9 mouse cellular contexts compared by ENCODE assay signal in genomic region chr13:21169121-21169656, GRCm38 (mm10). TPM values are rescaled to one million over a fixed set of nuclear protein-coding genes. Genes with fewer than 3 reads are reported as not detected.
DNase-seq lines count a peak whose midpoint lies in the region; ATAC-seq and TF ChIP-seq lines count a peak whose summit lies in the region.
"Had no signal": no experiment of that assay in that cellular context is flagged by ENCODE, and none has a peak within 500 bp of the region (broad histone marks: within the 10 kb centered on the region; RNA-seq: fewer than 3 reads in every experiment).

No protein-coding gene starts in this region.

- H3K4me3 ChIP-seq in gastrocnemius, adult 2 months = peak overlapping the region; percentile 82
- H3K4me3 ChIP-seq in E14TG2a.4 (replicated peaks; ENCODE audit: low read length) = peak overlapping the region; percentile 80
- H3K4me3 ChIP-seq in forebrain, embryonic 13.5 days = peak overlapping the region; percentile 63
- peak overlapping the region; percentile 62 for H3K4me3 ChIP-seq in limb, embryonic 13.5 days
- H3K4me3 ChIP-seq in stomach, embryonic 14.5 days (ENCODE audit: low read depth, low read length) = peak overlapping the region; percentile 64

- H3K4me2 ChIP-seq in forebrain, embryonic 13.5 days = peak overlapping the region; percentile 86
- peak overlapping the region; percentile 95 for H3K4me2 ChIP-seq in limb, embryonic 13.5 days (replicated peaks)
- peak overlapping the region; percentile 94 for H3K4me2 ChIP-seq in stomach, embryonic 14.5 days (replicated peaks; ENCODE audit: low read depth, low read length)

- no peak for ATAC-seq in forebrain, embryonic 13.5 days
- ATAC-seq in limb, embryonic 13.5 days (ENCODE audit: low FRiP score, low read depth) = no peak
- ATAC-seq in stomach, embryonic 14.5 days (ENCODE audit: insufficient number of reproducible peaks, insufficient read depth, low FRiP score, low read depth) = no peak

- H3K27ac ChIP-seq in gastrocnemius, adult 2 months = peak overlapping the region; percentile 62; the same call in 1 of the 2 replicates
- no peak overlapping the region for H3K27ac ChIP-seq in forebrain, embryonic 13.5 days
- H3K27ac ChIP-seq in limb, embryonic 13.5 days = no peak overlapping the region
- no peak overlapping the region for H3K27ac ChIP-seq in stomach, embryonic 14.5 days (ENCODE audit: low read length)

- H3K36me3 ChIP-seq in E14TG2a.4 (ENCODE audit: insufficient read depth, low read length) = no peaks in the 10 kb centered on the region
- H3K36me3 ChIP-seq in forebrain, embryonic 13.5 days (ENCODE audit: poor library complexity, severe bottlenecking) = no peaks in the 10 kb centered on the region
- no peaks in the 10 kb centered on the region for H3K36me3 ChIP-seq in limb, embryonic 13.5 days
- H3K36me3 ChIP-seq in stomach, embryonic 14.5 days (ENCODE audit: control insufficient read depth, insufficient read depth, low read length) = no peaks in the 10 kb centered on the region

- no peak for DNase-seq in gastrocnemius, adult 2 months
- DNase-seq in gastrocnemius, postnatal 10 days = no peak
- no peak for DNase-seq in layer of hippocampus, postnatal 25 days (ENCODE audit: extremely low spot score in 1 of 2, low spot score in 1 of 2)
- DNase-seq in adrenal gland, adult 18-20 months (ENCODE audit: low spot score in 2 of 2) = no peak

- H3K9ac ChIP-seq in forebrain, embryonic 13.5 days = peak overlapping the region; percentile 66
- H3K9ac ChIP-seq in limb, embryonic 13.5 days = peak overlapping the region; percentile 53
- H3K9ac ChIP-seq in stomach, embryonic 14.5 days (replicated peaks; ENCODE audit: low read depth, low read length) = no peak overlapping the region

- TF ChIP-seq CTCF in gastrocnemius, adult 2 months (IDR thresholded peaks at IDR 0.05) = no peak
- TF ChIP-seq CTCF in E14TG2a.4 (conservative IDR thresholded peaks at IDR 0.05; ENCODE audit: low read length) = no peak

- 4% methylated on average over 14 of the region's 14 CpGs for WGBS in forebrain, embryonic 13.5 days
- WGBS in limb, embryonic 13.5 days = 6% methylated on average over 14 of the region's 14 CpGs
- 3% methylated on average over 14 of the region's 14 CpGs for WGBS in stomach, embryonic 14.5 days

- H3K9me3 ChIP-seq in E14TG2a.4 (ENCODE audit: low read length) = no peaks in the 10 kb centered on the region
- H3K9me3 ChIP-seq in forebrain, embryonic 13.5 days (replicated peaks) = no peaks in the 10 kb centered on the region
- no peaks in the 10 kb centered on the region for H3K9me3 ChIP-seq in limb, embryonic 13.5 days
- H3K9me3 ChIP-seq in stomach, embryonic 14.5 days (ENCODE audit: control insufficient read depth, low read depth, low read length) = no peaks in the 10 kb centered on the region

- H3K4me1 ChIP-seq in E14TG2a.4 (replicated peaks; ENCODE audit: low read depth, low read length) = peaks cover 45% of the 10 kb centered on the region
- H3K4me1 ChIP-seq in forebrain, embryonic 13.5 days = peaks cover 19% of the 10 kb centered on the region
- H3K4me1 ChIP-seq in limb, embryonic 13.5 days = peaks cover 23% of the 10 kb centered on the region
- H3K4me1 ChIP-seq in stomach, embryonic 14.5 days (ENCODE audit: control insufficient read depth, insufficient read depth, low read length) = peaks cover 5% of the 10 kb centered on the region; the same call in 1 of the 2 replicates

- intact Hi-C loops in gastrocnemius, adult 2 months (cut with DNase I) = loop anchor here (2.0 to 5.0 kb wide), 2 partner anchors 543 to 854 kb away; no protein-coding TSS in a partner anchor

- H3K27me3 ChIP-seq in E14TG2a.4 (ENCODE audit: insufficient read depth, low read length) = no peaks in the 10 kb centered on the region
- 0 out of 2 replicates have a peak, but pooled peaks cover 7% of the 10 kb centered on the region for H3K27me3 ChIP-seq in forebrain, embryonic 13.5 days
- H3K27me3 ChIP-seq in limb, embryonic 13.5 days = peaks cover 3% of the 10 kb centered on the region; the same call in 1 of the 2 replicates
- no peaks in the 10 kb centered on the region for H3K27me3 ChIP-seq in stomach, embryonic 14.5 days (ENCODE audit: control insufficient read depth, insufficient read depth, low read length)

RNA-seq across cellular contexts. Expression of gene Trim27, which starts 10.1 kb away (rescaled TPM):
- total RNA-seq in gastrocnemius, adult 2 months (2021) = 10 to 100 TPM; 23.8 to 26.4 TPM
- total RNA-seq in gastrocnemius, postnatal 10 days (2021) = 10 to 100 TPM; 27.9 to 36.8 TPM
- 109 and 114 TPM in 2 replicates for polyA plus RNA-seq in forebrain, embryonic 13.5 days (2015; fragmentation: Nextera tagmentation; extraction: Ambion mirVana)
- polyA plus RNA-seq in limb, embryonic 13.5 days (2015; fragmentation: Nextera tagmentation; extraction: Ambion mirVana) = 139 and 140 TPM in 2 replicates
- polyA plus RNA-seq in stomach, embryonic 14.5 days (2014; fragmentation: Nextera tagmentation; extraction: Ambion mirVana) = 123 and 128 TPM in 2 replicates
- 10 to 100 TPM; 37.8 to 42.2 TPM for total RNA-seq in layer of hippocampus, postnatal 25 days (2021)
- 10 to 100 TPM; 45.3 to 49.9 TPM for total RNA-seq in adrenal gland, adult 18-20 months (2021)

RNA-seq across cellular contexts. Expression of gene Olfr1368, which starts 23.5 kb away (rescaled TPM):
- total RNA-seq in gastrocnemius, adult 2 months (2021) = not detected
- total RNA-seq in gastrocnemius, postnatal 10 days (2021) = not detected
- polyA plus RNA-seq in forebrain, embryonic 13.5 days (2015; fragmentation: Nextera tagmentation; extraction: Ambion mirVana) = not detected in 2 replicates
- polyA plus RNA-seq in limb, embryonic 13.5 days (2015; fragmentation: Nextera tagmentation; extraction: Ambion mirVana) = not detected in 2 replicates
- polyA plus RNA-seq in stomach, embryonic 14.5 days (2014; fragmentation: Nextera tagmentation; extraction: Ambion mirVana) = not detected in 2 replicates
- not detected for total RNA-seq in layer of hippocampus, postnatal 25 days (2021)
- total RNA-seq in adrenal gland, adult 18-20 months (2021) = not detected
- polyA plus RNA-seq: large intestine, adult 2 months had no signal

RNA-seq across cellular contexts. Expression of gene Olfr263, which starts 39.8 kb away (rescaled TPM):
- total RNA-seq in gastrocnemius, adult 2 months (2021) = not detected
- total RNA-seq in gastrocnemius, postnatal 10 days (2021) = not detected
- polyA plus RNA-seq in forebrain, embryonic 13.5 days (2015; fragmentation: Nextera tagmentation; extraction: Ambion mirVana) = not detected in 2 replicates
- not detected in 2 replicates for polyA plus RNA-seq in limb, embryonic 13.5 days (2015; fragmentation: Nextera tagmentation; extraction: Ambion mirVana)
- polyA plus RNA-seq in stomach, embryonic 14.5 days (2014; fragmentation: Nextera tagmentation; extraction: Ambion mirVana) = not detected in 2 replicates
- total RNA-seq in layer of hippocampus, postnatal 25 days (2021) = not detected
- not detected for total RNA-seq in adrenal gland, adult 18-20 months (2021)
- polyA plus RNA-seq: large intestine, adult 2 months had no signal

RNA-seq across cellular contexts. Expression of gene Olfr1369-ps1, which starts 57.9 kb away (rescaled TPM):
- not detected for total RNA-seq in gastrocnemius, adult 2 months (2021)
- total RNA-seq in gastrocnemius, postnatal 10 days (2021) = not detected
- 0.05 TPM in 2 replicates for polyA plus RNA-seq in forebrain, embryonic 13.5 days (2015; fragmentation: Nextera tagmentation; extraction: Ambion mirVana)
- 0.06 TPM in 1 of 2 replicates, not detected in the other for polyA plus RNA-seq in limb, embryonic 13.5 days (2015; fragmentation: Nextera tagmentation; extraction: Ambion mirVana)
- not detected in 2 replicates for polyA plus RNA-seq in stomach, embryonic 14.5 days (2014; fragmentation: Nextera tagmentation; extraction: Ambion mirVana)
- total RNA-seq in layer of hippocampus, postnatal 25 days (2021) = not detected
- not detected for total RNA-seq in adrenal gland, adult 18-20 months (2021)
- polyA plus RNA-seq: large intestine, adult 2 months had no signal
